Mouse (Mus musculus): ENCODE results near the gene Atp8b4.

Atp8b4 gene

GRCm38 (mm10) chr2:126359965-126360364 is 140.5 kb downstream of the Atp8b4 start:
- no peak for TF ChIP-seq NANOG (IDR thresholded peaks at IDR 0.05; ENCODE audit: borderline replicate concordance, low read length)
- TF ChIP-seq POU5F1 (IDR thresholded peaks at IDR 0.05; ENCODE audit: borderline replicate concordance, low read length), result no peak
- no peak for TF ChIP-seq CTCF (conservative IDR thresholded peaks at IDR 0.05; ENCODE audit: low read length)
- Histone ChIP-seq H3K27me3 (ENCODE audit: insufficient read depth, low read length) (peaks cover 10% of the 10 kb centered on the region; the same call in 1 of the 2 replicates), H3K9me3 (ENCODE audit: low read length) (peaks cover under 1% of the 10 kb centered on the region; the same call in 1 of the 2 replicates), H3K36me3 (ENCODE audit: insufficient read depth, low read length) (no peaks in the 10 kb centered on the region), H3K4me3 (replicated peaks; ENCODE audit: low read length) (no peak overlapping the region), H3K4me1 (replicated peaks; ENCODE audit: low read depth, low read length) (peaks cover 18% of the 10 kb centered on the region)

- peaks cover 6% of the 10 kb centered on the region; the same call in 1 of the 2 replicates for H3K9me3 ChIP-seq (ENCODE audit: low read length)
These were observed 141.2 kb downstream of the Atp8b4 start for GRCm38 (mm10) chr2:126359278-126359677.

GRCm38 (mm10) chr2:126358741-126359140 is 141.7 kb downstream of the Atp8b4 start:
- H3K9me3 ChIP-seq (ENCODE audit: low read length), result peaks cover 6% of the 10 kb centered on the region; the same call in 1 of the 2 replicates
- H3K36me3 ChIP-seq (ENCODE audit: insufficient read depth, low read length), result no peaks in the 10 kb centered on the region
- H3K4me3 ChIP-seq (replicated peaks; ENCODE audit: low read length), result no peak overlapping the region
- H3K4me1 ChIP-seq (replicated peaks; ENCODE audit: low read depth, low read length), result peaks cover 18% of the 10 kb centered on the region
- TF ChIP-seq POU5F1 (IDR thresholded peaks at IDR 0.05; ENCODE audit: borderline replicate concordance, low read length), result no peak
- no peak for TF ChIP-seq NANOG (IDR thresholded peaks at IDR 0.05; ENCODE audit: borderline replicate concordance, low read length)
- no peak for TF ChIP-seq CTCF (conservative IDR thresholded peaks at IDR 0.05; ENCODE audit: low read length)
- H3K27me3 ChIP-seq (ENCODE audit: insufficient read depth, low read length), result peaks cover 10% of the 10 kb centered on the region; the same call in 1 of the 2 replicates

More at GRCm38 (mm10) chr2:126359278-126359677, 141.2 kb downstream of the Atp8b4 start:
- Histone ChIP-seq H3K4me1 (replicated peaks; ENCODE audit: low read depth, low read length) (peaks cover 18% of the 10 kb centered on the region), H3K4me3 (replicated peaks; ENCODE audit: low read length) (no peak overlapping the region), H3K36me3 (ENCODE audit: insufficient read depth, low read length) (no peaks in the 10 kb centered on the region), H3K27me3 (ENCODE audit: insufficient read depth, low read length) (peaks cover 10% of the 10 kb centered on the region; the same call in 1 of the 2 replicates)
- TF ChIP-seq CTCF (conservative IDR thresholded peaks at IDR 0.05; ENCODE audit: low read length) (no peak), POU5F1 (IDR thresholded peaks at IDR 0.05; ENCODE audit: borderline replicate concordance, low read length) (no peak), NANOG (IDR thresholded peaks at IDR 0.05; ENCODE audit: borderline replicate concordance, low read length) (no peak)

GRCm38 (mm10) chr2:126355259-126355658 is 145.2 kb downstream of the Atp8b4 start:
- Histone ChIP-seq H3K27me3 (ENCODE audit: insufficient read depth, low read length) (0 out of 2 replicates have a peak, but pooled peaks cover 7% of the 10 kb centered on the region), H3K4me1 (replicated peaks; ENCODE audit: low read depth, low read length) (no peaks in the 10 kb centered on the region), H3K4me3 (replicated peaks; ENCODE audit: low read length) (no peak overlapping the region), H3K36me3 (ENCODE audit: insufficient read depth, low read length) (no peaks in the 10 kb centered on the region), H3K9me3 (ENCODE audit: low read length) (peaks cover 6% of the 10 kb centered on the region; the same call in 1 of the 2 replicates)
- TF ChIP-seq CTCF (conservative IDR thresholded peaks at IDR 0.05; ENCODE audit: low read length) (no peak), POU5F1 (IDR thresholded peaks at IDR 0.05; ENCODE audit: borderline replicate concordance, low read length) (no peak), NANOG (IDR thresholded peaks at IDR 0.05; ENCODE audit: borderline replicate concordance, low read length) (no peak)

GRCm38 (mm10) chr2:126351811-126352210 is 148.7 kb downstream of the Atp8b4 start:
- Histone ChIP-seq H3K9me3 (ENCODE audit: low read length) (peaks cover 6% of the 10 kb centered on the region; the same call in 1 of the 2 replicates), H3K4me1 (replicated peaks; ENCODE audit: low read depth, low read length) (no peaks in the 10 kb centered on the region), H3K27me3 (ENCODE audit: insufficient read depth, low read length) (no peaks in the 10 kb centered on the region), H3K4me3 (replicated peaks; ENCODE audit: low read length) (no peak overlapping the region), H3K36me3 (ENCODE audit: insufficient read depth, low read length) (no peaks in the 10 kb centered on the region)
- TF ChIP-seq NANOG (IDR thresholded peaks at IDR 0.05; ENCODE audit: borderline replicate concordance, low read length), result no peak
- TF ChIP-seq POU5F1 (IDR thresholded peaks at IDR 0.05; ENCODE audit: borderline replicate concordance, low read length), result no peak
- no peak for TF ChIP-seq CTCF (conservative IDR thresholded peaks at IDR 0.05; ENCODE audit: low read length)

- TF ChIP-seq CTCF (conservative IDR thresholded peaks at IDR 0.05; ENCODE audit: low read length) (no peak), NANOG (IDR thresholded peaks at IDR 0.05; ENCODE audit: borderline replicate concordance, low read length) (no peak), POU5F1 (IDR thresholded peaks at IDR 0.05; ENCODE audit: borderline replicate concordance, low read length) (no peak)
- Histone ChIP-seq H3K9me3 (ENCODE audit: low read length) (no peaks in the 10 kb centered on the region), H3K36me3 (ENCODE audit: insufficient read depth, low read length) (no peaks in the 10 kb centered on the region)
These were observed 157.4 kb downstream of the Atp8b4 start for GRCm38 (mm10) chr2:126343026-126343593.

GRCm38 (mm10) chr2:126341521-126341920 is 159.0 kb downstream of the Atp8b4 start:
- no peaks in the 10 kb centered on the region for H3K36me3 ChIP-seq (ENCODE audit: insufficient read depth, low read length)
- H3K9me3 ChIP-seq (ENCODE audit: low read length), result no peaks in the 10 kb centered on the region
- H3K4me3 ChIP-seq (replicated peaks; ENCODE audit: low read length), result no peak overlapping the region
- H3K4me1 ChIP-seq (replicated peaks; ENCODE audit: low read depth, low read length), result no peaks in the 10 kb centered on the region
- TF ChIP-seq CTCF (conservative IDR thresholded peaks at IDR 0.05; ENCODE audit: low read length) (no peak), NANOG (IDR thresholded peaks at IDR 0.05; ENCODE audit: borderline replicate concordance, low read length) (no peak), POU5F1 (IDR thresholded peaks at IDR 0.05; ENCODE audit: borderline replicate concordance, low read length) (no peak)
- no peaks in the 10 kb centered on the region for H3K27me3 ChIP-seq (ENCODE audit: insufficient read depth, low read length)

More at GRCm38 (mm10) chr2:126343026-126343593, 157.4 kb downstream of the Atp8b4 start:
- no peaks in the 10 kb centered on the region for H3K27me3 ChIP-seq (ENCODE audit: insufficient read depth, low read length)
- H3K4me1 ChIP-seq (replicated peaks; ENCODE audit: low read depth, low read length), result no peaks in the 10 kb centered on the region
- no peak overlapping the region for H3K4me3 ChIP-seq (replicated peaks; ENCODE audit: low read length)

GRCm38 (mm10) chr2:126340201-126340600 is 160.3 kb downstream of the Atp8b4 start:
- no peak for TF ChIP-seq CTCF (conservative IDR thresholded peaks at IDR 0.05; ENCODE audit: low read length)
- no peak for TF ChIP-seq NANOG (IDR thresholded peaks at IDR 0.05; ENCODE audit: borderline replicate concordance, low read length)
- no peak for TF ChIP-seq POU5F1 (IDR thresholded peaks at IDR 0.05; ENCODE audit: borderline replicate concordance, low read length)
- no peaks in the 10 kb centered on the region for H3K36me3 ChIP-seq (ENCODE audit: insufficient read depth, low read length)
- no peaks in the 10 kb centered on the region for H3K27me3 ChIP-seq (ENCODE audit: insufficient read depth, low read length)
- no peaks in the 10 kb centered on the region for H3K9me3 ChIP-seq (ENCODE audit: low read length)
- no peak overlapping the region for H3K4me3 ChIP-seq (replicated peaks; ENCODE audit: low read length)
- H3K4me1 ChIP-seq (replicated peaks; ENCODE audit: low read depth, low read length), result no peaks in the 10 kb centered on the region
